In the genomic region with DNA sequence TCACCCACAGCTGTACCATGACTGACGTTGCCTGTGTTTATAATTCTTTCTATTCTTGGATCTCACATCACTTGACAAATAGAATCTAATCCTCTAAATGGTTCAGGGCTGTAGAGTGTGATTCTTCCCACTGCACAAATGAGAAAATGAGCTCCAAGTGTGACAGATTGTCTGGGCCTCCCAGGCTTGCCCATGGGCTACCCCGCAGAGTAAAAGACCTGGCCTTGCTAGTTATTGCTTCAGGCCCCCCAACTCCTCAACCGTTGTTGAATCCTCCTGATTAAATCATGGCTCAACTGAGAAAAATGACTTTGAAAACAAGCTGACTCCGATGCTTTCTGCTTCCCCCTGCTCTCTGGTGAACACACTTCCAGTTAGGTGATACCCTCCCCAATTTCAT, we compare ENCODE assay signal across 12 mouse cellular contexts.
"Had no signal": no experiment of that assay in that cellular context is flagged by ENCODE, and none has a peak within 500 bp of the region (broad histone marks: within the 10 kb centered on the region; RNA-seq: fewer than 3 reads in every experiment).

No protein-coding gene starts in this region.

- H3K36me3 ChIP-seq: kidney, embryonic 15.5 days; limb, embryonic 15.5 days; liver, embryonic 12.5 days; neural tube, embryonic 15.5 days had no signal

- H3K9me3 ChIP-seq: kidney, embryonic 15.5 days; limb, embryonic 15.5 days; liver, embryonic 12.5 days; neural tube, embryonic 15.5 days had no signal

- ATAC-seq: intestine, embryonic 16.5 days; liver, embryonic 12.5 days; lung, postnatal 0 days had no signal

- H3K4me2 ChIP-seq: limb, embryonic 15.5 days; liver, embryonic 12.5 days had no signal

- H3K4me1 ChIP-seq: limb, embryonic 15.5 days; liver, embryonic 12.5 days; megakaryocyte, embryonic 14.5 days had no signal

- DNase-seq: kidney, adult 2 months; right cerebral cortex, postnatal 4 days; spleen, adult 18-20 months; thymus, postnatal 4 days had no signal

- H3K4me3 ChIP-seq: kidney, embryonic 15.5 days; limb, embryonic 15.5 days; liver, embryonic 12.5 days; megakaryocyte, embryonic 14.5 days; myocyte; neural tube, embryonic 15.5 days had no signal

- H3K27ac ChIP-seq: limb, embryonic 15.5 days; liver, embryonic 12.5 days; neural tube, embryonic 15.5 days had no signal

- H3K9ac ChIP-seq: kidney, embryonic 15.5 days; limb, embryonic 15.5 days; liver, embryonic 12.5 days; neural tube, embryonic 15.5 days had no signal

- H3K27me3 ChIP-seq: kidney, embryonic 15.5 days; limb, embryonic 15.5 days; liver, embryonic 12.5 days; megakaryocyte, embryonic 14.5 days; neural tube, embryonic 15.5 days had no signal
